Mouse (Mus musculus): Measurements from ENCODE around the gene Bcl6.

- TF ChIP-seq CTCF (IDR thresholded peaks at IDR 0.05; ENCODE audit: borderline replicate concordance, control insufficient read depth, extremely low read depth, insufficient read depth, low read length, poor library complexity) (no peak), POLR2A (IDR thresholded peaks at IDR 0.05; ENCODE audit: control insufficient read depth, extremely low read depth, insufficient read depth, low read length, poor library complexity) (no peak)
Observed at GRCm38 (mm10) chr16:23966066-23966465, 22.6 kb downstream of the Bcl6 start.
